Mouse (Mus musculus) kidney, adult 2 months (tissue): ENCODE results near the gene Coro1c.

Source experiments
- CTCF ChIP-seq: fragments of 200-500 bp; conservative IDR thresholded peaks from 2 replicates; pipeline ENCODE4 v1.5.1; 2011; ENCODE audit warnings: low read depth, mild to moderate bottlenecking, control low read depth, low read length, moderate library complexity, mixed read lengths; ENCODE audit not compliant: insufficient read depth, insufficient read length
- POLR2A ChIP-seq: fragments of 200-500 bp; IDR thresholded peaks from one replicate; pipeline ENCODE4 v1.6.1; 2011; ENCODE audit warnings: low read depth, low read length, control low read depth

DNA sequence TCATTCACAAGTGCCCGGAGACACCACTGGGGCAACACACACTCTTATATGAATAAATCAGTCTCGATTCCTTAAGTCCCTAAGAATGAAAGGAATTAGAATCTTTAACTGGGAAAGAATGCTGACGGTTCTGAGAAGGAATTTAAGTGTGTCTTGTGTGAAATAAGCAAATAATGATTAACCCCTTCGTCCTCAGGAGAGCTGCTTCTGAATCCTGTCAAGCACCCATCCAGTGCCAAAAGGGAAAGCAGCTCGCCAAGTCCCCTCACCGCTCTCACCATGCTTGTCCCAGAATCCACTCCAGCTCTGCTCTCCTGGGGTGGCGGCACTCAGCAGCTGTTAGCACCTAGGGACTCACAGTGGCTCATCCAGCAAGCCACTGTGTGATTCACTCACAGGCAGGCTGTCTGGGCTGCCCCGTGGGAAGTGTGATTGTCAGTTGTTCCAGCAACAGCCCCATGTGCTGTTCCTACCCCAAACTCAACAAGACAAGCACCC is 7.4 kb downstream of the Coro1c start:
- TF ChIP-seq CTCF: no peak
- TF ChIP-seq POLR2A: no peak
